Mouse (Mus musculus) brown adipose tissue, adult 24 weeks (tissue): ENCODE results near the gene Fam117a. TPM values are rescaled to one million over a fixed set of nuclear protein-coding genes. Genes with fewer than 3 reads are reported as not detected.

Source experiments
- polyA plus RNA-seq: library from polyadenylated mRNA; stranded (reverse); fragments of >200 nt; gene quantifications from 2 replicates; pipeline ENCODE4 v1.2.4, GENCODE M21; 2012; ENCODE audit not compliant: missing spikeins, insufficient read depth, insufficient read length

The Fam117a gene
- polyA plus RNA-seq, 1 experiment = 14.8 TPM

Other genes starting within 250 kb of the Fam117a start
- gene Dlx3, start 216.9 kb upstream of the Fam117a start, polyA plus RNA-seq = not detected in 2 replicates
- not detected in 2 replicates for gene Dlx4, start 190.8 kb upstream of the Fam117a start, polyA plus RNA-seq
- gene Tac4, start 75.5 kb upstream of the Fam117a start, polyA plus RNA-seq = not detected in 2 replicates
- 21.0 and 25.9 TPM in 2 replicates for gene Kat7, start 26.8 kb upstream of the Fam117a start, polyA plus RNA-seq
- gene Slc35b1, start 47.7 kb downstream of the Fam117a start, polyA plus RNA-seq = 36.4 and 42.8 TPM in 2 replicates
- gene Spop, start 77.1 kb downstream of the Fam117a start, polyA plus RNA-seq = 83.2 and 94.8 TPM in 2 replicates
- not detected in 2 replicates for gene Nxph3, start 177.6 kb downstream of the Fam117a start, polyA plus RNA-seq